Mouse (Mus musculus): ENCODE results near the gene Nudt4.

Nudt4 gene

DNA sequence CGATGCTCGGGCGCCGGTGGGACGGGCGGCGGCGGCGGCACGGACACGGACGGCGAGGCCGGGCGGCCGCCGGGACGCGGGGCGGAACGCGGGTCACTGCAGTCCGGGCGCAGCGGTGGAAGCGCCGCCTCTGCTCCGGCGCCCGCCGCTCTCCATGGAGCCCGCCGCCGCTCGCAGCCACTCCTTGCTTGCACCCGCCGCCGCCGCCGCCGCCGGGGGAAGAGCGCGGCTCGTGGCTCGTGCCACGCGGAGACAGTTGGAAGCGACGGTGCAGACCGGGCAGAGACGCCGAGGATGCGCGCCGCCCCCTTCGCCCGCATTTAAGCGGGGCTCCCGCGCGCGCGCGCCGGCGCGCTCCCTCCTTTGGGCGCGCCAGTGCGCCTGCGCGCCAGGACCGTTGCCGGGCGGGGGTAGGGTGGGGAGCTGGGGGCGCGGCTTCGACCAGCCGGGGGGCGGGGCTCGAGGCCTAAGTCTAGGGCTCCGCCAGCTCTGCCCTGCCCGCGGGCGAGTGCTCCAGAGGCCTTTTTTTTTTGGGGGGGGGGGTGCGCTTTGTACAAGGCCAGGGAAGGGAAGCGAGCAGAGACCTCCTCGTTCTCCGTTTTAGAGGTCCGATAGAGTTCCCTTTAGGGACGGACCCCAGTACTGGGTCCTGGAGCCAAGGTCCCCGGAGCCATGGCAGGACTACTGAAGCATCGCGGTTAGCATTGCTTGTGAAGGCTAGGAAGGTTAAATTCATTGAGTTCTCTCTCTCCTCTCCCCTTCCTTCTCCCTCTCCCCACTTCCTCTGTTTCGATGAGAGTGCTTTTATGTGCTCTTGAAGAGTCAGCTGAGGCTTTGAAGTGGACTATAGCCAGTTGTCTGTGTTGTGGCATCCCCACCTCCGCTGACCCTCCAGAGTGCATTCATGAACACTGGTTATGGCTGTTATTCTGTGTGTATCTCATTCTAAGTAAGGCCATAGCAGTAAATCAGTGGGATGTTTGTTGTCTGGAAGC, at the start of gene Nudt4:
Gene Nudt4, minus strand, starts transcription at position 296 of the 995 bp plus-strand sequence.
- peak; percentile 90 for DNase-seq (ENCODE audit: low spot score)

DNA sequence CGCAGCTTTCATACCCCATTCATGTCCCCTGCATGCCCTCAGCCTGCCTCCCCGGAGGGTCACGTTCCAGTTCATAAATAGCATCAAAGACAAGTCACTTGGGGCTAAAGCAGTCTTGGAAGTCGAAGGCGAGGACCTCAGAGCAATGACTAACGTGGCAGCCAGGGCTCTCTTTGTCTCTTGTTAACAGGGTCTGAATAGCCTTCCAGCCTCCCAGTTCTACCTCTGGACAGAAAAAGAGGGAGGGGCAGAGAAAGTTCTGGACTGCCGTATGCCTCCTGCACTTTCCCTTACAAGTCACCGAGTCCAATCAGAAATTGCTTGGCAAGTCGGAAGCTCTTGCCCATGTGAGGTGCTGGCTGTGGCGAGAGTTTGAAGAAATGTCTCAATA, 47.4 kb upstream of the Nudt4 start:
- no peak for DNase-seq (ENCODE audit: low spot score)

DNA sequence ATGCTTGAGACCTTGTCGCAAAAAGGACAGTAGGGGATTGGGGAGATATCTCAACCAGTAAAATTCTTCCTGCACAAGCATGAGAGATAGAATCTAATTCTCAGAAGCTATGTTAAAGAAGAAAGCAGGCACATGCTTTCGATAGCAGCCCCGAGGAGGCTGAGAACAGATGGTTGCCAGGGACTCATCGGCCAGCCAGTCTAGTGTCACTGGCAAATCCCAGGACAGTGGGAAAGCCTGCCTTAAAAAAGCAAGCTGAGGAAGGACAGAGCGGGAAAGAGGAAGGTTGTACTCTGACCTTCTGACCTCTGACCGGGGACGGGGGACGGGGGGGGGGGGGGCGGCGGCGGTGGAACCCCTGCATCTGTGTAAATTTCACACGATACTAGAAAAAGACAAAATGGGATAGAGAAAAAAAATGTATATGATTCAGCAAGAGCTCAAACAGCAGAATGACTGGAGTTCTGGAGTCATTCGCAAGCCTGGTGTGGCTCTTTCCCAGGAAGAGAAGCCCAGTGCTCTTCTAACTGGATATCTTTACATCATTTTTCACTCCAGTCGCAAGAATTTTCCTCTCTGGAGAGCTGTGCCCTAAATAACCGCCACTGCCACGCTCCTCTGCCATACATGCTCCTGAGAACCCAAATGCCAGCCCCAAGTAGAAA, 46.9 kb upstream of the Nudt4 start:
- peak; percentile 41 for DNase-seq (ENCODE audit: low spot score)

DNA sequence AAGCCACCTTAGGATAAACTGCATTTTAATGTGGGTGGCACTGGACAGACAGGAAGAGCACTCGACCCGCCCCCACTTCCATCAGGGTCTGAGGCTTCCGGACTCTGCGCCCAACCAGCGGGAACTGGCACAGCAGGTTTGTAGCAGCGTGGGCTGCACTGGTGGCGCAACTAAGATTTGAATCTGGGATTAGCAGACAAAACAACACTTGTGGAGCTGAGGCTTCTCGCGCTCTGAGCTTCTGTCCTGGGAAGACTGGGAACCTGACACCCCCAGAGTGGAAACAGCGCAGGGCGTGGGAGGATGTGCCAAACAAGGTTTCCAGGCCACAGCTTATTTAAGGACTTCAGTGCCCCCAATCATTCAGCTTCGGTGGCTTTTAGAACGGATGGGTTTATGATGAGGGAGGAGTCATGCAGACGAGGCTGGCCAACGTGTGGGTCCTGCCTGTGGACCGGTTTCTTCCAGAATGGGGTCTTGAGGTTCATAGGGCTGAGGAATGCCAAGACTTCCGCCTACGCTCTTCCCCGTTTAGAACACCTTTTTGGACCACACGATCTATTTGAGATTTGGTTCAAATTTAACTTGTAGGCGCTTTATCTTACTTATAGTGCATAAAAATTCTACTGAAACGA, 41.1 kb upstream of the Nudt4 start:
- DNase-seq (ENCODE audit: low spot score), result no peak

DNA sequence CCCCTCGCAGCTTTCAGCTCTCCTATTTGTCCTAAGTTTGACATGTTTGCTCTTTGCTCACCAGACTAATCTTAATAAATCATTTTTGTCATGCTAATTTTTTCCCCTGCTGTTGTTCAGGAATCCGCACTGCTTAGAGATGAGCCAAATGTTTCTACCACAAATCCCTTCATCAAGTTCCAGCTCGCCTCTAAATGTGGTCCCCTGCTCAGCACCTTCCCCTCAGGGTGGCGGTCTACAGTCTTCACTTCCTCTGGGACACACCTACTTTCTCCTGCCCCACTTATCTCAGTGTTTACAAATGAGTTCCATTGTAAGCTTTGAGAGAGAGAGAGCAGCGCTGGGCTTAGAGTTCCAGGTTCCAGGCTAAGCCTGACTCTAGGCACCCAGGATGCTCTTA, 36.6 kb upstream of the Nudt4 start:
- no peak for DNase-seq (ENCODE audit: low spot score)

DNA sequence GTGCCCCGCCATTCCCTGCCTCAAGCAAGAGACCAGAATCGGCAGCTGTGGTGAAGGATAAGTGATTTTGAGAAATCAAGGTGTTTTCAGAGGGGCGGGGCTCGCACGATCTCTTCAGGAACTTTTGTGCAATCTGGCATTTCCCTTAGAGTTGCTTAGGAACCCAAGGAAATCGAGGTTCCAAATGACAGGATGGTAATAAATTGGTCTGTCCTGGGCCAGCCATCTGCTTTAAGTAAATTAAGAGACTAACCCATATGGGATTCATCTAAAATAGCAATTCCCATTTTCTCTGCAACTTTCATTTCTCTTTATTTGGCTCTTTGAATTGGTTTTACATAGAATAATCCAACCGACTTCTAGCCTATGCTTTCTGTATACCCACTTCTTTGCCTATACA, 35.8 kb upstream of the Nudt4 start:
- no peak for DNase-seq (ENCODE audit: low spot score)

DNA sequence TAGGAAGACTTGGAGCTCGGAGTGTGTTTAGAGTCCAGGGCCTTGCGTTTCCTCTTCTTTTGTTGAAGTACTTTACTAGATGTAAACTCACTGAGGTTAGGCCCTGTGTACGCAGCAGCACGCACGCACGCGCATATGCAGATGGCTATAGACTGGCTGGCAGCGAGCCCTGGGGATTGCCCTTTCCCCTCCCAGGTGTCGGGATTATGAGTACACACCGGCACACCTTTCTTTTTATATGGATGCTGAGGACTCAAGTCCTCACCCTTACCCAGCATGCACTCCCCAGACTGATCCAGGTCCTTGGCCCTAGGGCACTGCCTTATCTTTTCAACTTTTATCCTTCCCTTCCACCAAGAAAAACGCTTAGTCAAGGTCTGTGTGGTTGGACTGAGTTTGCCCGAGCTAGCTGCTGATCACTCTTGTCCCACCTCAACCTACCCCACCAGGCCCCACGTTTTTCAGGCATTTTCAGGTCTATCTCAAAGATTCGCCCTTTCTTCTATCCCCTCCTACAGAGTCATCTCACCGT, 34.2 kb upstream of the Nudt4 start:
- DNase-seq (ENCODE audit: low spot score), result no peak

DNA sequence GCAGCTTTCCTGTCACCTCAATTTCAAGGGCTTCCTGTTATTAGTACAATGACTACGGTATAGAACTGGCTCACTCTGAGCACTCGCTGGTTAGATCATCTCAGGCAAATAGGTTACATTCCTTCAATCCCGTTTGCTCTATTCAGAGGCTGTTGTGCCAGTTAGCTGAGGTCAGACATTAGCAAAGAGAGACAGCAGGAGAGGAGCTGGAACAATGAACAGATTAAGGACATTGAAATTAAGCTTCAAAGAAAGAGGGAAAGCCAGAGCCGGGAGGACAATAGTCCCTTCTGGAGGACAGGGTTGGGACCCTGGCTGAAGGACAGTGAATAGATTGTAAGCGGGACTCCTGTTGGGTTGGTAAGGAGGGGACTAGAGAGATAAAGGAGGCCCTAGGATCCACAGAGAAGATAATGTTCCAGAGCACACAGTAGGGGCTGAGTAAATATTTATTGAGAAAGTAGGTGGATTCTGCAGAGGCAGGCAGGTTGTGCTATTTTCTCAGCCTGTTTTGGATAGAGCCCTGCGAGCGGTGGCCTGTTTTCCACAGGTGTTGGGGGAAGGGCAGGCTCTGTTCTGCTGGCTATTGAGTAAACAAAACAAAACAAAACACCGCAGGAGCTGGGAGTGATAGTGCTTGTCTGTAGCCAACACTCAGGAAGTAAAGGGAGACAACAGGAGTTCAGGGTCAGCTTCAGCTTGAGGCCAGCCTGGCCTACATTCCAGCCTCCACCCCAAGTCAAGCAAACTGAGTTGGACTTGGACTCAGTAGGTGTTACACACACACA, 32.1 kb upstream of the Nudt4 start:
- peak; percentile 74 for DNase-seq (ENCODE audit: low spot score)

DNA sequence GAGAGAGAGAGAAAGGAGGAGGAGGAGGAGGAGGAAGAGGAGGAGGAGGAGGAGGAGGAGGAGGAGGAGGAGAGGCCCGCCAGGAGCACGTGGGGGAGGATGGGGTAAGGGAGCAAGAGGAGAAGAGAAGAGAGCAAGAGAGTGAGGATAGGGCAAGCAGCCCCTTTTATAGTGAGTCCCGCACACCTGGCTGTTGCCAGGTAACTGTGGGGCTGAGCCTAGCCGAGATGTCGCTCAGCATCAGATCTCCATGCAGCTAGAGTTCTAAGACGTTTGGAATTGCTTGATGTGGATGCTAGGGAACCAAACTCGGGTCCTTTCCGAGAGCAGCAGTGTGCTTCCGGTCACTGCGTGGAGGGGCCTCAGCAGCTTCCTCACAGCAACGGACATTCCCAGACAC, 30.5 kb upstream of the Nudt4 start:
- no peak for DNase-seq (ENCODE audit: low spot score)

DNA sequence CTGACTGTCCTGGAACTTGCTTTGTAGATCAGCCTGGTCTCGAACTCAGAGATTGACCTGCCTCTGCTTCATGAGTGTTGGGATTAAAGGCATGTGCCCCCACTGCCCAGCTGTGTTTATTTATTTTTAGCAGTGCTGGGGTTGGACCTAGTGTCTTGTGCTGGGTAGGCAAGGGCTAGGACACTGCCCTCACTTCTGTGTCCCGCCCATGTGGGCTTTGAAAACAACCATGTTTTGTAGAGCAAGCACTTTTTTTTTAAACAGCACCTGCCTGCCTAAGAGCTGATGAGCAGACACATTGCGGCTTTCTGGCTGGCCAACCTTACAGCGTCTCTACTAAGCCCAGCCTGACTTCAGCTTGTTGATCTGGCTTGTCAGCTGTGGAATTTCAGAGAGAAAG, 27.3 kb upstream of the Nudt4 start:
- DNase-seq (ENCODE audit: low spot score), result peak; percentile 32

DNA sequence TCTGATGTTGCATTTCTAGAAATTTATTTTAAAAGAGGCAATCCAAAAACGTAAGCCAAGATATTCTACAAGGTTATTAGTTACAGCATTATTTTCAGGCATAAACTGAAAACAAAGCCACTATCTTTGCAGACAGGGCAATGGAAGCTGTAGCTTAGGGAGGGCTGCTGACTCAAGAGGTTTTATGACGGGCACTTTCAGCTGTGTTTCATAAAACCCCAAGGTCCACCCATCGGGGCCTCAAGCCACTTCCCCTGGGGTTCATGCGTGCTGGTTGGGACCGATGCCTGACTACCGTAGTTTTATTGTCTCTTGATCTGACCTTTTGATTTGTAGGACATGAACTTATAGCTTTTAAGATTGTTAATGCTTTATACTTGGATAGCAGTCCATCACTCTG, 26.2 kb upstream of the Nudt4 start:
- DNase-seq (ENCODE audit: low spot score), result no peak

DNA sequence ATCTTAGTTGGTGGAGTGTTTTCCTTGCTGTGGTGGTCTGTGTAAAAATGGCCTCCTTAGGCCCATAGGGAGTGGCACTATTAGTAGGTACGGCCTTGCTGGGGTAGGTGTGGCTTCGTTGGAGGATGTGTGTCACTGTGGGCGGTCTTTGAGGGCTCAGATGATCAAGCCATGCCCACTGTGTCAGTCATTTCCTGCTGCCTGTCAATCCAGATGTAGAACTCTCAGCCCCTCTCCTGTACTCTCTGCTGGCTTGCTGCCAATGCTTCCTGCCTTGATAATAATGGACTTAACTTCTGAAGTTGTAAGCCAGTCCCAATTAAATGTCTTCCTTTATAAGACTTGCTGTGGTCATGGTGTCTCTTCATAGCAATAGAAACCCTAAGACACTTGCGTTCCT, 25.2 kb upstream of the Nudt4 start:
- DNase-seq (ENCODE audit: low spot score), result no peak

DNA sequence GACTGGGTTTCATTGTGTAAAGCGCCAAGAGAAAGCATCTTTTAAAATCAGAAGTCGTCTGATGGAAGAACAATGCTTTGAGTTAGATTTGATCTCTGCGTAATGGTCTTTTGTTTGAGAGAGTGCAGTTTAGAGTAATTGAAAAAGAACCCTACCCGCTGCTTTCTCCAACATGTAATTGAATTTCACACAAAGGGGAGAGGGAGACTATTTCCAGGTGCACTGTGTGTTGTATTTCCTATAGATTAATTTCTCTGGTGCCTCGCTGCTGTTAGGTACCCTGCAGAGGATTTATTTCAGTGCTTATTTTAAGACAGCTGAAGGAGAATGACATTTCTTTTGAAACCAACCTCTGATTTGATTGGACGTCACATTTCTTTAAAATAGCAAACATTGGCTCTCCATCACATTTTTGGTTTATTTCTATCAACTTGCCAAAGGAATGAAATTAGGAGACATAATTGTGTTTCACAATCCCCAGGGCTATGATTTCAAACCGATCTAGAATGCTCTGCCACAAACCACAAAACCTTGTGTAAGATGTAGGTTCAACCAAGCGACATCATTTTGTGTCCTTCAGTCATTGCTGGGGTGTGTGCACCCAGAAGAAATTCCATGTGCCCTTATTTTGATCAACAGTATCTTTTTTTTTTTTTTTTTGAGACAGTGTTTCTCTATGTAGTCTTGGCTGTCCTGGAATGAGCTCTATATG, 23.7 kb upstream of the Nudt4 start:
- no peak for DNase-seq (ENCODE audit: low spot score)

DNA sequence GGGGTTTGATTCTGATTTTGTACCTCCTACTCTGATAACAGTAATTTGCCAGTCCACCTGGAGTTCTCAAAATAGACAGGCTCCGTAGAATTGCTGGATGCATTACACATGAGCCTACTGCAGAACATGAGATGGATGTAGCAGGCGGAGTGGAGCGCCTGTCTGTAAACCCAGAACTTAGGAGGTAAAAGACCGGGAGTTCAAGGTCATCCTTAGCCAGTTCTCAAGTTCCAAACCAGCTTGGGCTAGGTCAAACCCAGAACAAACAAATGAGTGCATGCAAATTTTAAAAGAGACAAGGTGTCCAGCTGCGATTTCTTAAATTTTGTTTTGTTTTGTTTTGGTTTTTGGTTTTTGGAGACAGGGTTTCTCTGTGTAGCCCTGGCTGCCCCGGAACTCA, 21.6 kb upstream of the Nudt4 start:
- no peak for DNase-seq (ENCODE audit: low spot score)

DNA sequence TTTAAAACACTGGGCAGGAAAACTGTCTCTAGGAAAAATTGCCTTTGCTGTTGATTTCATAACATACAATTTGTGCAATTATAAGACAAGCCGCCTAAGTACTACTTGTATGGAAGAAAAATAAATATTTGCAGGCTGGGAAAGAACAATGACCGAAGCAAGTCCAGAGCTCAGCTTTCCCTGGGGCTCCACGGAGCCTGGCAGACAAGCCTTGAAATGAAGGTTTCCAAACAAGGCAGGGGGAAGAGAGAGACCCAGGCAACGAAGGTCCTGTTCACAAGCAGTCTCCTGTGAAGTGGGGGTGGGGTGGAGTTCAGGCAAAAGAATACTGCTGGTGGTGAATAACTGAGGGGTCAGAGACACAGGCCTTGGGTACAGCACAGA, 13.6 kb upstream of the Nudt4 start:
- DNase-seq (ENCODE audit: low spot score), result no peak

DNA sequence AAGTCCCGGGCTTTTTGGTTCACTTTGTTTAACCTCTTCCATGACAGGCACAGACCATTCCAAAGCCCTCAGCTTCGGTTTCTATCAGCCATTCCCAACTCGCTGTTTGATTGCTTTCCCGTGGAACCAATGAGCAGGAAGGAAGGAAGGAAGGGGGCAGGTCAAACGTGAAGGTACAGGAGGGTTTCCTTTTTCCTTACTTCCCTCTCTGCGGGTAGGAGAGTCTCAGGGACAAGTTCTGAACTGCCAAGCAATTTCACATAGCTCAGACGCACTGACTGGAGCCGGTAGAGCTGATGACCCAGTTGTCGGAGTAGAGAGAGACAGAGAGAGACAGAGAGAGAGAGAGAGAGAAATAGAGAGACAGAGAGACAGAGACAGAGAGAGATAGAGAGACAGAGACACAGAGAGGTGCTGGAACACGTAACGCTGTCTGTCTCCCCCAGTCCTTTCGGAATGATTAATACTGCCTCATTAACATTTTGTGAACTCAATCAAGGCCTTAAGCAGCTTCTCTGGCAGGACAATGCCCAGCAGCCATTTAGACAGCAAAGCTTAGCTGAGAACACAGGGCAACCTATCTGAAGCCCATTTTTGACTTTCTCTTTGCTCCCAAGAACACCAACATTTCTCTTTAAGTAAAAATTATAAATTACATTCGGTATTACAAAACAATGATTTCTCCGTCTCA, 13.1 kb upstream of the Nudt4 start:
- no peak for DNase-seq (ENCODE audit: low spot score)

DNA sequence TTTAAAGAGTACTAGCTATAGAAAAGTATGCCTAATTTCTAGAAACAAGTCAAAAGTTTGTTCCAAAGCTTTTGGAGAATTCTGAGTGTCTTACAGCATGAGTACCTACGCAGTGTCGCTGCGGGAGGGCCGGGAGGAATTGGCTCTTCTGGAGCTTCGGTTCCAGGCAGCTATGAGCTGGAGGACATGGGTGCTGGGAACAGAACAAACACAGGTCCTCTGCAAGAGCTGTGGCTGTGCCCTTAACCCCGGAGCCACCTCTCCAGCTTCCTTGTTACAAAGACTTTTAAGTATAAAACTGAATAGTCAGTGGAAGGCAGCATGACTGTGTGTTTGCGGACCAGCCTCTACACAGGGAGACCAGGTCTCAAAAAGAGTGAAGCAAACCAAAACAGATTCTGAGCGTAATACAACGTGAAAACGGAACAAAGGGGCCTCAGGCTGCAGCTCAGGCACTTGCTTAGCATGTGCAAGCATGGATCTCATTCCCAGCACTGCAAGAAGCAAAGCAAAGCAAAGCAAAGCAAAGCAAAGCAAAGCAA, 12.0 kb upstream of the Nudt4 start:
- no peak for DNase-seq (ENCODE audit: low spot score)

DNA sequence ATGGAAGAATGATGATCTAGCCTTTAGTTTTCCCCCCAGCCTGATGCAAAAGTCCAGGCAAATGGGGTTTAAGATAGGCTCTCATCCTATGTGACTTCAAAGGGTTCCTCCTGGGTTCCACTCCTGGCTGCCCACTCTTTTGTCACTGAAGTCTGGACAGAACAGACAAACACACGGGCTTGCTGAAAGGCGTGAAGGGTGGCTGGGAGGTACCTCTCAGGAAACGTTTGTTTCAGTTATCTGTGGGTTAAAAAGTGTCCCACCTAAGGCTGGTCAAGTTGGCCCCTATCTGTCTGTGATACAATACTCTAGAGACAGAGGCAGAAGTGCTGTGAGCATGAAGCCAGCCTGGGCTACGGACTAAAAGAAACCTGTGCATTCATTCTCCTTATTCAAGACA, 11.0 kb upstream of the Nudt4 start:
- no peak for DNase-seq (ENCODE audit: low spot score)

DNA sequence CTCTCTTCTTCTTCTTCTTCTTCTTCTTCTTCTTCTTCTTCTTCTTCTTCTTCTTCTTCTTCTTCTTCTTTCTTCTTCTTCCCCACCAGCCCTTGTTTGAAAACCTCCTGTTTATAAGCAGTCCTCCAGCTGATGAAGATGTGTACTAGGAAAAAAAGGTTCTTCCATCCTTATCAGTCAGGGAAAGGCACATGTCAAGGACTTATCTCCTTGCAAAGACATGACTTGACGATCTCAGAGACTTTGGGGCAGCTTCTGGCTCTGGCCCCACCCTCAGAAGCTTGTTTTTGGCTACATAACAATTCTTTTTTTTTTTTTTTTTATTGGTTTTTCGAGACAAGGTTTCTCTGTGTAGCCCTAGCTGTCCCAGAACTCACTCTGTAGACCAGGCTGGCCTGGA, 5.5 kb upstream of the Nudt4 start:
- no peak for DNase-seq (ENCODE audit: low spot score)

DNA sequence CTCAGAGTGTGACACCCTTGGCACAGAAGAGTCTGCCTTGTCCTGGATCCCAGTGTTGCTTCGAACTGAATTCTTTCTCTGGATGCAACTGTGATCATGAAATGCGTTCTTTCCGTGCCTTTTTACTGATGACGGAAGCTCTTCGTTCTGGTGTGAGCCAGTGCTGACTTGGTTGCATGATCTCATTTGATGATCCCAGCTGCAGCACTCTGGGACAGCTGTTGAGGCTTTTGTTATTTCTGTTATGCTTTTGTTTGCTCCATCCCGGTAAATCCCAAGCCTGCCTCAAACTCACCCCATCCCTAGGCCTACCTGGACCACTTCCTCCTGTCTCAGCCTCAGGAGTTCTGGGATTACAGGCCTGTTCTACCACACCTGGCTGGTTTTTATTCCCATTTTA, 4.1 kb upstream of the Nudt4 start:
- DNase-seq (ENCODE audit: low spot score), result no peak

Data from yolk sac, embryonic 10.5 days (tissue).